Mouse (Mus musculus): ENCODE results near the gene Sqstm1.

DNA sequence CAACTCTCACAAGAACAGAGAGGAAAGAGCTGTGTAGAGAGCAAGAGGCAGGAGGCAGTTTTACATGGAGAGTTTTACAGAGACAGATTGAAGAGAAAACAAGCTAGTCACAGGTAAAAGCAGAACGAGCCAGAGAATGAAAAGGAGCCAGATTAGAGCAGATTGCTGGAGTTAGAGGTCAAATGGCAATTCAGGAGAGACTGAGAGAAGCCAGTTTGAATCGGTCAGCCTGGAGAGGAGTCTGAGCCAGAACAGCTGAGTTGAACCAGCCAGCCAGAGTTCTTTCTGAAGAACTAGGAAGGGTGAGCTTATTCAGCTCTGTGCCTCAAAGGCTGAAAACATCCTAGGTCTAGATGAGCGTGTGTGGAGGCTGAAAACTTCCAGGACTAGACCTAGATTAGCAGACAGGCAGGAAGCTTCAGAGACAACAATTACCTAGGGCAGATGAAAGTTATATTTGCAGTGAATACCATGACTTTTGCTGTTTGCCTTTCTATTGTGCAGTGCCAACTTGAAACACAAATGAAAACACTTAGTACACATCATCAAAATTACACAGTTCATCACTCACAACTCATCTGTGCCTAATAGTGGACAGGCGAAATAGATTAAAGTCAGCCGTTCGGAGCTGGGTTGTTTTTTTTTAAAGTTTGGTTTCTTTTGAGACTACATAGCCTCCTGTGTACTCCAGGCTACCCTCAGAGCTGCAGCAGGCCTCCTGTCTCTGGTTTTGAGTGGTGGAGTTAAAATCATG lies 30.0 kb downstream of the Sqstm1 start:
- TF ChIP-seq TAL1 (IDR thresholded peaks at IDR 0.05; ENCODE audit: low read length) (no peak), GATA1 (IDR thresholded peaks at IDR 0.05; ENCODE audit: low read length) (no peak)
